Mouse (Mus musculus) kidney, embryonic 14.5 days (tissue): ENCODE results near the gene Dcaf12. TPM values are rescaled to one million over a fixed set of nuclear protein-coding genes. Genes with fewer than 3 reads are reported as not detected.

Experiments used
- ATAC-seq: fragments of 200-750 bp; cut with Nextera tagmentation; 2 replicates; pipeline ENCODE4 v1.8.0; 2017; ENCODE audit warnings: moderate number of reproducible peaks, mild to moderate bottlenecking, moderate TSS enrichment, moderate library complexity; ENCODE audit not compliant: low FRiP score, low TSS enrichment
- H3K27ac ChIP-seq: fragments of 300-500 bp; sonication (generic); 2 replicates; pipeline ENCODE4 v1.5.1; 2014; ENCODE audit warnings: low read depth, mild to moderate bottlenecking, low read length, moderate library complexity, mixed read lengths
- H3K27me3 ChIP-seq: fragments of 300-500 bp; sonication (generic); 2 replicates; pipeline ENCODE4 v1.6.1; 2014; ENCODE audit warnings: mild to moderate bottlenecking, low read length; ENCODE audit not compliant: control insufficient read depth, insufficient read depth
- H3K36me3 ChIP-seq: fragments of 300-500 bp; sonication (generic); 2 replicates; pipeline ENCODE4 v1.6.1; 2014; ENCODE audit warnings: low read length, mixed read lengths; ENCODE audit not compliant: control insufficient read depth, insufficient read depth
- H3K4me1 ChIP-seq: fragments of 300-500 bp; sonication (generic); 2 replicates; pipeline ENCODE4 v1.6.1; 2014; ENCODE audit warnings: low read length, mixed read lengths; ENCODE audit not compliant: control insufficient read depth, insufficient read depth
- H3K4me2 ChIP-seq: fragments of 300-500 bp; sonication (generic); replicated peaks from 2 replicates; pipeline ENCODE4 v1.6.1; 2014; ENCODE audit warnings: low read depth, mild to moderate bottlenecking, low read length
- H3K4me3 ChIP-seq: fragments of 300-500 bp; sonication (generic); 2 replicates; pipeline ENCODE4 v1.5.1; 2014; ENCODE audit warnings: mild to moderate bottlenecking, low read length
- H3K9ac ChIP-seq: fragments of 300-500 bp; sonication (generic); 2 replicates; pipeline ENCODE4 v1.6.1; 2014; ENCODE audit warnings: low read depth, mild to moderate bottlenecking, low read length, moderate library complexity
- H3K9me3 ChIP-seq: fragments of 300-500 bp; sonication (generic); 2 replicates; pipeline ENCODE4 v1.6.1; 2016; ENCODE audit warnings: low read length; ENCODE audit not compliant: control insufficient read depth
- WGBS: fragments of 180-500 bp; shearing (Covaris S2); extraction: QIAGEN DNeasy Blood & Tissue Kit; methylation state at CpG from one replicate; pipeline ENCODE4 v1.1.7; 2014; 5-methylcytosine and 5-hydroxymethylcytosine counted together
- polyA plus RNA-seq: library from polyadenylated mRNA; unstranded; fragments of >200 nt; fragmentation: Nextera tagmentation; extraction: Ambion mirVana; gene quantifications from 2 replicates; pipeline ENCODE4 v1.2.1, GENCODE M21; 2014

Dcaf12 gene
- polyA plus RNA-seq, 1 experiment from 2014 or later: 53.0 TPM

DNA sequence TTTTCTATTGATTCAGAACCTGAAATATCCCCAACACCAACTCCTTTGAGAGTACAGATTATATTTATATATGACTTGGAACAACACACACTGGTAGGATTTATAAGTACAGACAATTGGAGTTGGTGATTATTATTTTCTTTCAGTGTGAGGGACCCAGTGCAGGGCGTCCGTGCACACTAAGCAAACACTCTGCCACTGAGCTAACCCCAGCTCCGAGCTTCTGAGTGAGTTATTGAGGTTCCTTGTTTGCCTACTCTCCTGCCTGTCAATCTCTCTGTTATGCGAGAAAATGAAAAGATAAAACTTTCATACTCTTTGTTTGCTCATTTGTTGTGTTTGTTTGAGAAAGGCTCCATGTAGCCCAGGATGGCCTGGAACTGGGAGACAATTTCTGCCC, 6.3 kb upstream of the Dcaf12 start:
- no peaks in the 10 kb centered on the region for H3K27me3 ChIP-seq
- WGBS: 52% methylated on average over 4 of the region's 4 CpGs
- H3K36me3 ChIP-seq: no peaks in the 10 kb centered on the region
- no peak for ATAC-seq
- H3K4me2 ChIP-seq: no peak overlapping the region
- H3K9me3 ChIP-seq: no peaks in the 10 kb centered on the region
- H3K4me3 ChIP-seq: no peak overlapping the region
- no peak overlapping the region for H3K27ac ChIP-seq
- H3K9ac ChIP-seq: no peak overlapping the region
- H3K4me1 ChIP-seq: no peaks in the 10 kb centered on the region

DNA sequence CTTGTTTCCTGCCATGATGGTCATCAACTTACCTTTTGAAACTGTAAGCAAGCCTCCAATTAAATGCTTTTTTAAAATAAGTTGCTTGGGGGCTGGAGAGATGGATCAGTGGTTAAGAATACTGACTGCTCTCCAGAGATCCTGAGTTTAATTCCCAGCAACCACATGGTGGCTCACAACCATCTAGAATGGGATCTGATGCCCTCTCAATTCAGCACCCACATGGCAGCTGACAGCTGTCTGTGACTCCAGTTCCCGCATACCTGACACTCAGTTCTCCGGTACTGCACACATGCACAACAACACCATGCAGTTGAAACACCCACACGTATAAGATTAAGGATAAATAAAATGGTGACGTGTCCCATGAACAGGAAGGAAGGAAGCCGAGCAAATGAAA, 3.6 kb upstream of the Dcaf12 start:
- ATAC-seq: no peak
- H3K9me3 ChIP-seq: no peaks in the 10 kb centered on the region
- no peak overlapping the region for H3K27ac ChIP-seq
- H3K36me3 ChIP-seq: no peaks in the 10 kb centered on the region
- no peak overlapping the region for H3K4me3 ChIP-seq
- no peak overlapping the region for H3K4me2 ChIP-seq
- H3K27me3 ChIP-seq: no peaks in the 10 kb centered on the region
- no peak overlapping the region for H3K9ac ChIP-seq
- peaks cover 9% of the 10 kb centered on the region; the same call in 1 of the 2 replicates for H3K4me1 ChIP-seq
- 77% methylated on average over 5 of the region's 5 CpGs for WGBS

DNA sequence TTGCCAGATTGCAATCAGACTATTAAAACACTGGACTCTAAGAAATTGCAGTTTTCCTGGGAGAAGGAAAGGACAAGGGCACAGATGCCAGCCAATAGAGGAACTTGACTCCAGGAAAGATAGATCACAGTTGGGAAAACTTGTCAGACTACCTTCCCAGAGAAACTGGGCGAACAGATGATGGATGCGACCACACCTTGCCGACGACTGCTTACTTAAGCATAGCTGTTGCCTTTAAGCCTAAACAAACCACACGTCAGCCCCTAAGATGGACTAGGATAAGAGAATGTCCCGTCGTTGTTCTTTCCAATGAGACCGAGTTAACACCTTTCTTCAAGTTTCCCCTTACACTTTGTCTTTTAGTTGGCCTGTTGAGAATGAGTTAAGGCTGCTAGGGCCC, 484 bp upstream of the Dcaf12 start:
- WGBS: 54% methylated on average over 8 of the region's 8 CpGs
- Histone ChIP-seq H3K4me2 (peak overlapping the region; percentile 65), H3K27me3 (no peaks in the 10 kb centered on the region), H3K4me3 (peak overlapping the region; percentile 90), H3K27ac (peak overlapping the region; percentile 57), H3K9me3 (no peaks in the 10 kb centered on the region), H3K4me1 (peaks cover 15% of the 10 kb centered on the region), H3K9ac (peak overlapping the region; percentile 85), H3K36me3 (peaks cover 21% of the 10 kb centered on the region)
- no peak for ATAC-seq

DNA sequence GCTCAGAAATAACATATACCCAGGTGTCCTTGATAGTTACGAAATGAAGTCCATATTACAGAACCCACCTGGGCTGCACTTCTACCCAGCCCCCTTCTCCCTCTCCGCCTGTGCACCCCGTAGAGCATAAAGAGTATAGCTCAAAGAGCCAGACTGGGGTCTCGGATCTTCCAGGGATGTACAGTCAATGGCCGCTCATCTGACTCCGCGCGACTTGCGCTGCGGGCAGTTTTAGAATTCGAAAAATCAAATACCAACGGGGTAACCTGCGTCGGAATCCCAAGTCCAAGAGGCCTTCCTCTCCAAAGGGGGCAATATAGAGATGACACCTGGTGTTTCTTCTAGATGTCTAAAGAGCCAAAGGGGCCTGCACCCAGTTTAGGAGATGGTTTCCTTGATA, 967 bp downstream of the Dcaf12 start:
- peak overlapping the region; percentile 90 for H3K4me3 ChIP-seq
- peak overlapping the region; percentile 94 for H3K4me2 ChIP-seq
- peak overlapping the region; percentile 96; the same call in 1 of the 2 replicates for H3K27ac ChIP-seq
- peaks cover 34% of the 10 kb centered on the region for H3K36me3 ChIP-seq
- peaks cover 15% of the 10 kb centered on the region for H3K4me1 ChIP-seq
- peak overlapping the region; percentile 85 for H3K9ac ChIP-seq
- 16% methylated on average over 14 of the region's 14 CpGs for WGBS
- H3K27me3 ChIP-seq: no peaks in the 10 kb centered on the region
- no peaks in the 10 kb centered on the region for H3K9me3 ChIP-seq
- no peak for ATAC-seq

DNA sequence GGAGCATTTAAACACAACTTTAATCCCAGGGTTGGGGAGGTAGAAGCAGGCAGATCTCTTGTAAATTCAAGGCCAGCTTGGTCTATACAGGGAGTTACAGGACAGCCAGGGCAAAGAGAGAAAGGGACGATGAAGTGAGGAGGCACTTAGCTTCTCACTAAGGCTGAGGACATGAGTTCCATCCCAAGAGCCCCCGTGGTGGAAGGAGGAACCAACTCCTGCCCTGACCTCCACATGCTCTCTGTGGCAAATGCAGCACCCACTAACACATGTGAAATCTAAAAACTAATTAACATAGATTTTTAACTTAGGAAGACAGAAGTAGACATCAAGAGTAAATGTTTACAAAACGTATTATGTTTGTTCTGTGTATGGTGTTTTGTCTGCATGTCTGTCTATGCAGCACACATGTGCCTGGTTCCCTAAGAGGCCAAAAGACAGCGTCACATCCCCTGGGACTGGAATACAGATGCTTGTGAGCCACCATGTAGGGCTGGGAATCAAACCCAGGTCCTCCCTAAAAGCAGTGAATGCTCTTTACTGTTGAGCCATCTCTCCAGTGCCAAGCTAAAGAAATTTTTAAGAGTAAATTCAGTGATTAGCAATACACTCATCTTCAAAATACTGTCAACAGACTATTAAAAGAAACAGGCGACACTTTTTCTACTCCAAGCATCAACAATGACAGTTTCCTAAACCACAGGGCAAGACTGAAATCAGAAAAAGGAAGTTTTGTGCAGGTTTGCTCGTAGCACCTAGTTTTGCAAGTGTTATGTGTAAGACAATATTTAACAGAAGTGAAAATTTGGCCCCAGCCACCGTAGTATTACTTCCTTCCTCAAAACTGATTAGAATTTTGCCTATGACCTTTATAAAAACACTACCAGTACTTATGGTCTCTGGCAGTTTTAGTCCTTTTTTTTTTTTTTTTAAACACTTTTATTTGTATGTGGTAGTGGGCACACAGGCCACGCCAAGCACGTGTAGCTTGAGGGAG, 3.8 kb downstream of the Dcaf12 start:
- H3K9ac ChIP-seq: no peak overlapping the region
- peaks cover 15% of the 10 kb centered on the region for H3K4me1 ChIP-seq
- no peaks in the 10 kb centered on the region for H3K9me3 ChIP-seq
- H3K4me2 ChIP-seq: no peak overlapping the region
- peaks cover 57% of the 10 kb centered on the region for H3K36me3 ChIP-seq
- H3K27me3 ChIP-seq: no peaks in the 10 kb centered on the region
- no peak for ATAC-seq
- WGBS: 94% methylated on average over 9 of the region's 9 CpGs
- no peak overlapping the region for H3K4me3 ChIP-seq
- no peak overlapping the region for H3K27ac ChIP-seq

DNA sequence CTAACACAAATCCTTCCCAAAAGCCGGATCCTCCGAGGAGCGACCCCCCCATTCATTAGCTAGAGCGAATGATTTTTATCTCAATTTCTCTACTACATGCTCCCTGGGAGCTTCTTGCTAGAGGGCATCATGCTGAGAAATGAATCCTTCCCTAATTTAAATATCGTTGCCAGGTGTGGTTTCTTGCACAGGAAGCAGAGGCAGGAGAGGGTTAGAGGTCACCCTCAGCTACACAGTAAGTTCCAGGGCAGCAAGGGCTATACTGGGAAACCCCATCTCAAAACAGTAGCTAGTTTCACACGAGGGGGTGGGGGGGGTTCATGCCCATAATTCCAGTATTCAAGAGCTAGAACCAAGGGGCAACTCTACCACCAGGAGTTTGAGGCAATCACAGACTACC, 7.3 kb downstream of the Dcaf12 start:
- Histone ChIP-seq H3K4me3 (no peak overlapping the region), H3K4me1 (no peaks in the 10 kb centered on the region), H3K27ac (no peak overlapping the region), H3K36me3 (peaks cover 73% of the 10 kb centered on the region), H3K9ac (no peak overlapping the region), H3K27me3 (no peaks in the 10 kb centered on the region), H3K9me3 (no peaks in the 10 kb centered on the region), H3K4me2 (no peak overlapping the region)
- ATAC-seq: no peak
- 86% methylated on average over 6 of the region's 6 CpGs for WGBS

DNA sequence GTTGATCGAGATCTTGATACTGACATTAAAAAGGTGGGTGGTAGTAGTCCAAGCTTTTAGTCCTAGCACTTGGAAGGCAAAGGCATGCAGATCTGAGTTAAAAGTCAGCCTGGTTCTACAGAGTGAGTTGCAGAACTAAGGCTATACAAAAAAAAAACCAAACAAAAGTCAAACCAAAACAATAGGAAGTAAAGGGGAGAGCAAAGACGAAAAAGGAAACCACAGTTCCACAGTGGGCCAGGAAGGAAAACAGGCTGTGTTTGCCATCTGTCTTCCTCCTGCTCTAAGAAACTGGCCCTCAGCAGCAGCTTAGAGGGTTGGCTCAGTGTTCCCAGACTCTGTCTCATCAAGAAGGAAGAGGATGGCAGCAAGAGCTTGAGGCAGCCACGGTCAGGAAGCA, 10.4 kb downstream of the Dcaf12 start:
- no peak for ATAC-seq
- WGBS: 57% methylated on average over 3 of the region's 3 CpGs
- Histone ChIP-seq H3K27ac (no peak overlapping the region), H3K36me3 (peaks cover 76% of the 10 kb centered on the region), H3K4me2 (no peak overlapping the region), H3K9me3 (no peaks in the 10 kb centered on the region), H3K9ac (no peak overlapping the region), H3K4me1 (no peaks in the 10 kb centered on the region), H3K4me3 (no peak overlapping the region), H3K27me3 (no peaks in the 10 kb centered on the region)

DNA sequence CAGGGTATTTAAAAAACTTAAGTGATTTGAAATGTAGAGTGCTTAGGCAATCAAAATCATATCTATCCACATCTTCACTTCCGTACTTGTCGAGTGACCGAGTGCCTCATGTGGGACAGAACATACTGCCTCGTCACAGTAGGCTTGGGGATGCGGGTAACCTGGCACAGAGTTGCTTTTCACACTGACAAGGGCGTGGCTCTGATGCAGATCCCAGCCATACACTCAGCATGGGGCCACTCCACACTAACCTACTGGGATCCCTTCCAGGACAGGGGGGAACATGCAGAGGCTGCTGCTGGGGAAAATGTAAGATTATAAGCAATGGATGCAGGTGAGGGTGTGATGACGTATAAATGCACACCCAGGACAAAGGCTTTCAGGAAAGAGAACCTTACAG, 11.0 kb downstream of the Dcaf12 start:
- no peak overlapping the region for H3K9ac ChIP-seq
- no peaks in the 10 kb centered on the region for H3K4me1 ChIP-seq
- no peak for ATAC-seq
- H3K27me3 ChIP-seq: no peaks in the 10 kb centered on the region
- no peak overlapping the region for H3K4me2 ChIP-seq
- whole genome bisulfite sequencing: 94% methylated on average over 7 of the region's 7 CpGs
- H3K36me3 ChIP-seq: peaks cover 76% of the 10 kb centered on the region
- no peak overlapping the region for H3K27ac ChIP-seq
- H3K9me3 ChIP-seq: no peaks in the 10 kb centered on the region
- no peak overlapping the region for H3K4me3 ChIP-seq

DNA sequence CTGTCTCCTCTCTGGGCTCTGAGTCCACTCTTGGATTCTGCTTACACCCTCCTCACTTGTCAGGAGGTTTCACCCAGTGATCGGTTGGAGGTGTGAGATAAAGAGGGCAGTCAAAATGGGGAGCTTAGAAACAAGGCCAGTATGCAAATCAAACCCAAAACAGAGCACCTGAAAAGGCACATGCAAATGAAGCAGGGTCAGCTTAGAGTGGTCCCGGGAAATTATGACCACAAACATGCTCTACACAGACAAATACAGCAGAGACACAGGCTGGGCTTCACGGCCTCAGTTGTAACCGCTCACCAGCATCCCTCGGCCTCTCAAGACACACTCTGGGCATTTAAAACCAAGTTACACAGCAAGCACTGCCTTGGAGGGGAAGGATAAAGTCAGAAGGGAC, 15.7 kb downstream of the Dcaf12 start:
- no peaks in the 10 kb centered on the region for H3K27me3 ChIP-seq
- H3K9me3 ChIP-seq: no peaks in the 10 kb centered on the region
- no peak overlapping the region for H3K27ac ChIP-seq
- 92% methylated on average over 5 of the region's 5 CpGs for WGBS
- H3K36me3 ChIP-seq: peaks cover 89% of the 10 kb centered on the region
- no peak overlapping the region for H3K9ac ChIP-seq
- H3K4me2 ChIP-seq: no peak overlapping the region
- no peak overlapping the region for H3K4me3 ChIP-seq
- no peaks in the 10 kb centered on the region for H3K4me1 ChIP-seq
- ATAC-seq: no peak
